Mouse (Mus musculus) ES-E14 (cell line): ENCODE measurements at regions not wholly inside any gene's neighbourhood (a gene's known extent, or its start where the extent isn't known, plus 50 kb on each side); places are given as distances from the start of the nearest gene placed in this dataset.
A peak's percentile ranks its signal among the peaks of the same experiment; 100 is the strongest.

Source experiments
- DNase-seq: peaks from one replicate; pipeline ENCODE4 v3.0.0-alpha.2; 2013; ENCODE audit warnings: low read depth, low spot score
- H3K27ac ChIP-seq: 2 replicates; pipeline ENCODE4 v1.5.1; 2012; ENCODE audit warnings: low read depth, mild to moderate bottlenecking, low read length, moderate library complexity, mixed read lengths; ENCODE audit not compliant: poor library complexity, insufficient read depth, severe bottlenecking
- H3K36me3 ChIP-seq: 2 replicates; pipeline ENCODE4 v1.6.1; 2012; ENCODE audit warnings: mild to moderate bottlenecking, low read length, moderate library complexity, mixed read lengths; ENCODE audit not compliant: control insufficient read depth, poor library complexity, insufficient read depth, severe bottlenecking
- H3K4me1 ChIP-seq, 2 experiments: fragments of 150-350 bp in 1 of 2; sonication (generic) in 1 of 2; 2 replicates each; pipeline ENCODE4 v1.6.1; 2012; ENCODE audit warnings: low read length in 2 of 2, mild to moderate bottlenecking in 1 of 2, mixed read lengths in 1 of 2; ENCODE audit not compliant: control insufficient read depth in 2 of 2, insufficient read depth in 2 of 2, poor library complexity in 1 of 2
- H3K4me3 ChIP-seq, 2 experiments: fragments of 150-350 bp in 1 of 2; sonication (generic) in 1 of 2; 2 replicates each; pipeline ENCODE4 v1.5.1; 2012; ENCODE audit warnings: low read length in 2 of 2, low read depth in 1 of 2, mild to moderate bottlenecking in 1 of 2, mixed read lengths in 1 of 2; ENCODE audit not compliant: insufficient read depth in 1 of 2, poor library complexity in 1 of 2, severe bottlenecking in 1 of 2
- H3K9ac ChIP-seq: 2 replicates; pipeline ENCODE4 v1.6.1; 2012; ENCODE audit warnings: low read depth, mild to moderate bottlenecking, low read length, mixed read lengths; ENCODE audit not compliant: poor library complexity, insufficient read depth, severe bottlenecking
- H3K9me3 ChIP-seq: fragments of 150-350 bp; sonication (generic); 2 replicates; pipeline ENCODE4 v1.6.1; 2012; ENCODE audit warnings: low read depth, mild to moderate bottlenecking, low read length; ENCODE audit not compliant: control insufficient read depth, insufficient read depth
- CHD2 ChIP-seq: IDR thresholded peaks from 2 replicates; pipeline ENCODE4 v1.6.1; 2014; ENCODE audit warnings: mild to moderate bottlenecking, low read depth, low read length, inconsistent platforms
- HCFC1 ChIP-seq: IDR thresholded peaks from 2 replicates; pipeline ENCODE4 v1.6.1; 2012; ENCODE audit warnings: low read length, inconsistent platforms, borderline replicate concordance; ENCODE audit not compliant: insufficient read depth
- MAFK ChIP-seq: IDR thresholded peaks from 2 replicates; pipeline ENCODE4 v1.6.1; 2014; ENCODE audit warnings: mild to moderate bottlenecking, low read depth, low read length, inconsistent platforms; ENCODE audit not compliant: insufficient read depth
- ZC3H11A ChIP-seq: IDR thresholded peaks from 2 replicates; pipeline ENCODE4 v1.6.1; 2012; ENCODE audit warnings: low read depth, mild to moderate bottlenecking, inconsistent platforms, low read length, borderline replicate concordance
- ZNF384 ChIP-seq: IDR thresholded peaks from 2 replicates; pipeline ENCODE4 v1.6.1; 2012; ENCODE audit warnings: low read depth, low read length, inconsistent platforms
- in situ Hi-C, 2 experiments: fragments of 600-800 bp; cut with MboI; formaldehyde crosslinking; loops; one replicate each; pipeline ENCODE4 v1.15.1; 2025; ENCODE audit warnings: low sequenced_read_pairs in 2 of 2, inconsistent platforms in 1 of 2; ENCODE audit not compliant: unreplicated experiment in 2 of 2

GRCm38 (mm10) chr1:77617490-77617889 lies 102.6 kb upstream of the Epha4 start:
- Histone ChIP-seq H3K4me1 (no peaks in the 10 kb centered on the region), H3K4me3 (no peak overlapping the region), H3K36me3 (no peaks in the 10 kb centered on the region), H3K9me3 (no peaks in the 10 kb centered on the region), H3K27ac (no peak overlapping the region), H3K9ac (no peak overlapping the region)
- DNase-seq = no peak
- in situ Hi-C loops = no loop called here
- no peak for TF ChIP-seq ZNF384
- no peak for TF ChIP-seq CHD2
- TF ChIP-seq ZC3H11A = no peak
- TF ChIP-seq MAFK = no peak
- TF ChIP-seq HCFC1 = no peak

GRCm38 (mm10) chr1:77600509-77600908 lies 85.6 kb upstream of the Epha4 start:
- Histone ChIP-seq H3K9ac (no peak overlapping the region), H3K4me1 (no peaks in the 10 kb centered on the region), H3K4me3 (no peak overlapping the region), H3K36me3 (no peaks in the 10 kb centered on the region), H3K9me3 (no peaks in the 10 kb centered on the region), H3K27ac (no peak overlapping the region)
- TF ChIP-seq CHD2 (no peak), ZNF384 (no peak), HCFC1 (no peak), ZC3H11A (no peak), MAFK (no peak)
- in situ Hi-C loops = no loop called here
- no peak for DNase-seq

GRCm38 (mm10) chr1:77592649-77593048 lies 77.8 kb upstream of the Epha4 start:
- in situ Hi-C loops = no loop called here
- Histone ChIP-seq H3K27ac (no peak overlapping the region), H3K9me3 (no peaks in the 10 kb centered on the region), H3K36me3 (no peaks in the 10 kb centered on the region), H3K4me1 (no peaks in the 10 kb centered on the region), H3K4me3 (no peak overlapping the region), H3K9ac (no peak overlapping the region)
- TF ChIP-seq MAFK = no peak
- TF ChIP-seq CHD2 = no peak
- no peak for TF ChIP-seq HCFC1
- no peak for TF ChIP-seq ZNF384
- TF ChIP-seq ZC3H11A = no peak
- DNase-seq = no peak

- no peak overlapping the region for H3K9ac ChIP-seq
- no peaks in the 10 kb centered on the region for H3K4me1 ChIP-seq
- no peaks in the 10 kb centered on the region for H3K9me3 ChIP-seq
- no peak for TF ChIP-seq HCFC1
- TF ChIP-seq MAFK = no peak
- no peak for TF ChIP-seq ZC3H11A
- no peak for TF ChIP-seq CHD2
- TF ChIP-seq ZNF384 = no peak
- no peak for DNase-seq
- in situ Hi-C loops = no loop called here
- H3K4me3 ChIP-seq = no peak overlapping the region
- H3K27ac ChIP-seq = no peak overlapping the region
- no peaks in the 10 kb centered on the region for H3K36me3 ChIP-seq
Measured at GRCm38 (mm10) chr1:77592248-77592647, 77.4 kb upstream of the Epha4 start.

- in situ Hi-C loops = no loop called here
- TF ChIP-seq ZNF384 (no peak), MAFK (no peak), ZC3H11A (no peak), HCFC1 (no peak), CHD2 (no peak)
- Histone ChIP-seq H3K4me1 (no peaks in the 10 kb centered on the region), H3K4me3 (no peak overlapping the region), H3K36me3 (no peaks in the 10 kb centered on the region), H3K9me3 (no peaks in the 10 kb centered on the region), H3K27ac (no peak overlapping the region), H3K9ac (no peak overlapping the region)
- DNase-seq = peak; percentile 11
Measured at GRCm38 (mm10) chr1:77589423-77589822, 74.5 kb upstream of the Epha4 start.
